Mouse (Mus musculus) adrenal gland, postnatal 36 days (tissue): ENCODE data around the gene Thrap3. TPM values are rescaled to one million over a fixed set of nuclear protein-coding genes. Genes with fewer than 3 reads are reported as not detected.

Source experiments
- DNase-seq, 2 experiments: peaks; one replicate each; pipeline ENCODE4 v3.0.0; 2021; ENCODE audit warnings: mixed read lengths in 1 of 2
- total RNA-seq, 2 experiments: library from RNA; stranded (reverse); gene quantifications; 2 replicates each; pipeline ENCODE4 v1.2.3; 2021

Gene Thrap3
- total RNA-seq, 2 experiments from 2014 or later = 186 to 192 TPM

DNA sequence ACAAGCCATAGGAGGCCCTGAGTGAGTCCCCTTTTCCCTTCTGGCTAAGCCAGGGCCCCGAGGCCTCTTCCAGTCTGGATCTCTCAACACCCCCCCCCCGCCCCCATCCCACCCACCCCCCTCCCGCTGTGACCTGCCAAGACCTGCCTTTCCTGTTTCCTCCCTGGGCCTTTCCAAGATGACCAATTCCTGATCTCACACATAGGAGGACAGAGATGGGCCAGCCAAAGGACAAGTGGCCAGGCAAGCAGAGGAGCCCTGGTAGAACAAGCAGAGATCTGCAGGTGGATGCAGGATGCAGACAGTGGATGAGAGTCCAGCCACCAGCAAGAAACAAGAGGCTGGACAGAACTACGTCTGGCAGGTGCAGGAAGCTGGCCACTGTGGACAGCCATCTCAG lies 57.2 kb downstream of the Thrap3 start:
- no peak for DNase-seq

DNA sequence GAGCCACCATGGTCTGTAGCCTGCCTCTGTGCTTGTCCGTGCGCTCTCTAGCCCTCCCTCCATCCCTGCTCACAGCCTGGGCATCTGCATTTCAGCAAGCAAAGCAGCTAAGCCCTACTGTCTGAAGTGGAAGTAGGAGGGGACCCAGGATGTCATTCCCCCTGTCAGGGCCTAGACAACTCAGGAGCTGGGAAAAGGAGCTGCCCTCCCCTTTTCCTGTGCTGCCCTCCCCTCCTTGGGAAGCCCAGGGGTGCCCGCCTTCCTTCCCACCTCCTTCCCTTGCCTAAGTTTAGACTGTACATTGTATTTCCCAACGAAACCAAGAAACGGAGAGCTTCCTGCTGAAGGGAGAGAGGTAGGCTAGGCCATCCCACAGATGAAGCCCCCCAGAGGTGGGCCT lies 61.5 kb downstream of the Thrap3 start:
- peak in 1 of 2 experiments; percentile 57 for DNase-seq

DNA sequence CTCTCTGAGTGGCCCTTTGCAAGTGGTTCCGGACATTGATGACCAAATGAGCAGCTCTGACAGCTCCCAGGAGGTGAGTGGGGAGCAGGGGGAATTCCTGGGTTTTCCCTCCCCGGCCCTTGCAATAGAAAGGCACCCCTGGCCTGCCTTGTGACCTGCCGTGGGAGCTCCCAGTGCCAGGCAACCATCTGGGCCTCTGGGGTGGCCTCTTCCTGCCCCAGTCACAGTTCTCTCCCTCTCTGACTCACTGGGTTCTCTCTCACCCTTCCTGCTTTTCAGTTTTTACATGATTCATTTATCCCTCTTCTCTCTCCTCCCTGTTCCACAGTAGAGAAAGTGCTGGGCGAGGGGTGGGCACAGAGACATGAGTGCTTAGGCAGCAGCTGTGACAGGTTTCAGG lies 64.8 kb downstream of the Thrap3 start:
- no peak for DNase-seq

DNA sequence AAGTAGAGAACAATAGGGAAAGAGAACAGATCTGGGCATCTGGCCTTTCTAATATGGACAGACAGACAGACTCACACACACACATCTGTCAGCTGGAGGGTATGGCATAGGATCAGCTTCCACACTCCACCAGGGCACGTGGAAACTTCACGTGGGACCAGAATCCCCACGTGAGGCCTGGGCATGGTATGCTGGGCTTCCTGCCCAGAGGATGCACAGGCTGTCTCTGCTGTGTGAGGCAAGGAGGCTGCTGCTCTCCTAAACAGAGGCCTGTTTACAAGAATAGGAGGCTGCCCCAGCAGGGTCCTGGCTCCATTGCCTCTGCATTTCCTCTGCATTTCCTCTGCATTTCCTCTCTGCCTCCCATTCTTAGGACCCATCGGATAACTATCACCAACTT lies 67.9 kb downstream of the Thrap3 start:
- DNase-seq = no peak

DNA sequence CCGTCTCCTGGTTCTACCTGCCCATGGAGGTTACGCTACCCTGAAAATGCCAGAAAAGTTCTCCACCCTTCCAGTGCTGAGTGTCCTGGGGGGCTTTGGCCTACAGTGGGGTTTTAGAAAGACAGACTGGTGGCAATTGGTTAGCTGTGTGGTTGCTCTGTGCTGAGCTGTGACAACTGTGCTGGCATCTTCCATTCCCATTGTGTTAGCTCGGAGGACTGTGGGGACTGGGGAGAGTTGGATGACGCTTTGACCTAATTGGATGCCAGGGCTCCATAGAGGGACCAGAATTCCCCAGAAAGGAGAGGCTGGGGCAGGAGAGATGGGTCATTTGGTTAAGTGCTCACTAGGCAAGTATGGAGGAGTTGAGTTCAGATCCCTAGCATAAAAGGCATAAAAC lies 68.3 kb downstream of the Thrap3 start:
- DNase-seq = no peak

DNA sequence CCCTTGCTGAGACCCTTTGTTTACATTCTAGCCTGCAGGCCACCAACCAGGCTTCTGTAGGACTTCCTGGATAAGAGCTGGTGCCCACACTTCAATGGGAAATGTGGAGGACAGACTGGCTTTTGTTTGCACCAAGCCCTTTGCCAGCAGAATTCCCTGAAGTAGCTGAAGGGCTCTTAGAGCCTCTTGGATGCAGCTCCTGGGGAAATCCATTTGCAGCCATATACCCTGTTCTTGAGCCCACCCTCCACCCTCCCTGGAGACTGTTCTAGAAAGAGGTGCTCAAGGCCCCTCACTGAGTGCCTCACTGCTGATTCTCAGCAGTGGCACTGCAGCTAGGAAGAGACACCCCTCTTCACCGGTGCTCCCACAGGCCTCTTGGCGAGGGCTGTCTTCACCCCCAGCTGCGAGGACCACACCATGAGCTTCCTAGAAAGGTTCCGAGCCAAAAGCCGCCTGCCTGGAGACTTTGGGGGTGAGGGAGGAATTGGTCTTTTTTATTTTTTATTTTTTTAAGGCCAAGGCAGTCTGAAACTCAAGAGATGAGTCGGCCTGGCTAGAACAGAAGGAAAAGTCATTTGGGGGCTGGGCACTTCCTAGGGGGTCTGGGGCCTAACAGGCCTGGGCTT lies 69.8 kb downstream of the Thrap3 start:
- DNase-seq = no peak

DNA sequence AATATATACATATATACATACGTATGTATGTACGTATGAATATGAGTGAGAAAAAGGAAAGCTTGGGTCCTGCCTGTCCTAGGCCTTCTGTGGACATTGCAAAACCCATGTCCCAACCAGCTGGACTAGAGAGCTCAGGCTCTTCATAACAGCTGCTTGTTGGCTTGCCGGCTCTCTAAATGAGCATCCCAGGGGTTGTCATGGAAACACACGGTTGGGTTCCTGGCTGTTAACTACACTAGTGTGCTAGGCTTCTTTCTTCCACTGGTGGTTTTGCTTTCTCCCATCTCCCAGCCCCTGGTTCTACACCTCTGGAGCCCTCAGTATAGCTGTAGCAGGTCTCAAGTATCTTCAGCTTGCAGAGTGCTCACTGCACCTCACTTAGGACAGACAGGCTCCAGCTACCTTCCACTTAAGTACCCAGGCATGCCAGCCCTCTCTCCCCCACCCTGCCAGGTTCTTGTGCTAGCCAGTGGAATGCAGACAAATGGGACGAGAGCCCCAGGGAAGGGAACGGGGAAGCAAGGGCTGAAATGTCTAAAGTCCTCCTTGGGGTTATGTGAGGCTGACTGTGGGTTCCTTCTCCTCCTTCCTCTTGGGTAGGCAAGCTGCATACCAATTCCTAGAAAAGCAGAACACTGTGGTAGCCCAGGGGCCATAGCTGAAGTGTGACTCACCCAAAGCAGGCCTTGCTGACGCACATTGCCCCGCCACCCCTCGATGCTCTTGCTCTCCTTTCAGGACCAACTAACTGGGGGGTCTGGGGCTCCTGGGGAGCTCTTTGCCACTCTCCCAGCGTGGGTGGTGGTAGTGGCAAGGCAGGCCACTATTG lies 71.1 kb downstream of the Thrap3 start:
- peak; percentile 73 to 77 for DNase-seq

DNA sequence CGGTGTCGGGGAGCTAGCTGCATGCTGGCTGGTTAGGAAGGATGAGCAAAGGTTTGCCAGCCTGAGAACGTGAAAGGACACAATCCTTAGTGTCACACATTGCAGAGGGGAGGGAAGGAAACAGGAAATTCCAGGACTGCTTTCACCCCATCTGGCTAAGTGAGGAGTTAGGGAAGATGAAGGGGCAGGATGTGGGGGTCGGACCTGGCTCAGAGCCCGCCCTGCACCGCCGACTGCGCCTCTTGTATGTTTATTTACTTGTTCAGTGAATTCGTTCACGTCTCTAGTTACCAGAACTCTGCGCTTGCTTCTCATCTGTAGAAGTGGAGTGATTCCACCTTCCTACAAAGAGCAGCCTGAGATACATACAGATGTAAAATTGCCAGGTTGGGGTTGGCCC lies 72.1 kb downstream of the Thrap3 start:
- no peak for DNase-seq

DNA sequence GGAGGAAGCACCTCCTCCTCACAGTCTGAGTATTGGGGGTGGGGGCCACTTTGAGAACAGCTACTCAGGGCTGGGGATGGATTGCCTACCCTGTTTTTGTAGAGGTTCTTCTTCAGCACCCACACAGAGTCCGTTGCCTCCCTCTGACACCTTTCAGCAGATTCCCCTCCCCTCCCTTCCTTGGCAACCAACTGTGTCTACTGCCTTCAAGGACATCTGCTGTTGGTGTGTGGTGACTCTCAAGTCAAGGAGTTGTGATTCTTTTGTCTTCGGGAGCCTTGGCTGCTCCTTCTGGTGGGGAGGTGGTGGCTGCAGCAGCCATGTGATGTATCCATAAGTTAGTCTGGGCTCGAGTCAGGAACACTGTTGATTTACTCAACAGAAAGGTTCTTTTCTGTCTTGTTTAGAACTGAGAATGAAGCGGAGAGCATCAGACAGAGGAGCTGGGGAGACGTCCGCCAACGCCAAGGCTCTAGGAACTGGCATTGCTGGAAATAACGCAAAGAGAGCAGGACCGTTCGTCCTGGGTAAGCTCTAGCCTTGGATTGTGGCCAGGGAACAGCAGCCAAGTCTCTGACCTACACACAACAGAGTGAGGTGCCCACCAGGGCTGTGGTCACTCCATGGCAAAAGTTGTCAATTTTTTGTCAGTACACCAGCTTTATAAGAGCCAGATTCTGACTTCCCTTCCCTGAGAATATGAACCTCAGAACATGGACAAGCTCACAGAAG lies 79.1 kb downstream of the Thrap3 start:
- DNase-seq = peak; percentile 49 to 60

DNA sequence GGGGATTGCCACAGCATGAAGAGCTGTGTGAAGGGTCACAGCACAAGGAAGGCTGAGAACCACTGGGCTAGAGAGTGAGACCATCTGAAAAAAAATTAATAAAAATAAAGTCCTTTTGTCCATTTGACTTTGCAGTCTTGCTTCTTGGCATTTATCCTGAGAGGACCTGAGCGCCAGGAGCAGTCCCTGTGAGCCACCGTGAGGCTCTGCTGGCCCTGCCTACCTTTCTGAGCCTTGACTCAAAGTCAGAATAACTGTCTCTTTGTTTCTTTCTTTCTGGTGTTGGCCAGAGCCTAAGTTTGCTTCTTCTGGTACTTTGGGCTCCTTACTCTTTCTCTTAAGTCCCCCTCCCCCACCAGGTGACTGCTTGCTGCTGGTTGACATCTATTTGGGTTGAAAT lies 82.1 kb downstream of the Thrap3 start:
- no peak for DNase-seq

DNA sequence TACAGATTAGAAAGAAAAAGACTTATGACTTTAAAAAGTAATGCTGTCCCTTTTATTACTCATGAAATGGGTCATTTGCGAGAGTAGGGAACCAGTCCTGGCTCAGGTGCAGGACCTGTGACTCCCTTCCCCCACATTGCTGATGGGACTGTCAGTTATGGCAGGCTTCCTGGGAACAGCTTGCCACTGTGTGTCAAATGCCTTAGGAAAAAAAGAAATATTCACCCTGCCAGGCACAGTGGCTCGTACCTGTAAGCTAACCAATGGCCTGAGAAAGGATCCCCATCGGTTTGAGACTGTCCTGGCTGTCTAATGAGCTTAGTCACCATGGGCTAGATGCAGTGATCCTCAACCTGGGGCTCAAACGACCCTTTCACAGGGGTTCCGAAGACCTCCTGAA lies 82.5 kb downstream of the Thrap3 start:
- no peak for DNase-seq

DNA sequence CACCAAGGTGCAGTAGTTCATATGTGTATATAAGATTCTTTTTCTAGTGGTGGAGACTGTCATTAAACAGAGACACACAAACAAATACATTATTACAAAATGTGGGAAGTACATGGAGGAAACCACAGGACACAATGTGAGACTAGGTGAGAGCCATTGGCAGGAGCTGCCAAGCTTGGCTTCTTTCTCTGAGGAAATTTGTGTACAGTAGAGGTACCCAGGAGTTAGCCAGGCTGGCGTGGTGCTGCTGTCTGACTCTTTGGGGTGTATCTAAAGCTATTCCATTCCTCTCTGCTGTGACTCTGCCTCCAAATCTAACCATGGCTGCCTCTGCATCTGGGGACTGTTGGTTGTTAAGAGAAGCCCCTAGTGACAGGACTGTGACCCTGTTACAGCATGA lies 83.5 kb downstream of the Thrap3 start:
- DNase-seq = no peak

DNA sequence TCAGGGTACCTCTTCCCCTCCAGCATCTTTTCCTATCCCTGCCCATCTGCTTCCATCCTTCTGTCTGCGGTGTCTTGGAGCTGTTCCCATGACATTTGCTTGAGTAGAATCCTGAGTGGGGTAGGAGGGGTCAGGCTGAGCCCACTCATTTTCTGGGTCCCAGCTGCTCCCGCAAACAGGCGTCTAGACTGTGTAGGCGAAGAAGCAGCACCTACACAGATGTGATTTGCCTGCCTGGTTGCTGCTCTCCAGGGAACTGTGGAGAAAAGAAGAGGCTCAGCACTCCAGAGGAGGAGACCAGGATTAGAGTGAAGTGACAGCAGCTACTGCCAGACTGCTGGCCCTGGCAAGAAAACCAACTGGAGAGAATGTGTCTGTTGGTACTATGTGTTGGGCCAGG lies 83.9 kb downstream of the Thrap3 start:
- DNase-seq = no peak

DNA sequence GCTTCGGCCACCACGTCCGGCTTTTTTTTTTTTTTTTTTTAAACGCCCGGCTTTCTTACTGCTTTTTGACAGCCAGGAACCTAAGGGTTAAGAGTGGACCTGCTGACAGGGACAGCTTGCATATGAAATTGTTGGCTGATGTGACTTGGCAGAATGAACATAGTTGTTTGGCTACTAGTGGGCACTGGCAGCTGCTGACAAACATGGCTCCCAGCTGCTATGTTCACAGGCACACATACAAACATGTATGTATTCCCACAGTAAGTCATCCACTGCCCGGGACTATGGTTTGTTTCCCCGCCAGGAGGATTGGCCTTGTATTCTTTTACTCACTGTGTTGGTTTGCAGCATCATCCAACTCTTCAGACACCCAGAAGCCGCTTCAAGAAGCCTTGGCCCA lies 85.4 kb downstream of the Thrap3 start:
- DNase-seq = no peak

DNA sequence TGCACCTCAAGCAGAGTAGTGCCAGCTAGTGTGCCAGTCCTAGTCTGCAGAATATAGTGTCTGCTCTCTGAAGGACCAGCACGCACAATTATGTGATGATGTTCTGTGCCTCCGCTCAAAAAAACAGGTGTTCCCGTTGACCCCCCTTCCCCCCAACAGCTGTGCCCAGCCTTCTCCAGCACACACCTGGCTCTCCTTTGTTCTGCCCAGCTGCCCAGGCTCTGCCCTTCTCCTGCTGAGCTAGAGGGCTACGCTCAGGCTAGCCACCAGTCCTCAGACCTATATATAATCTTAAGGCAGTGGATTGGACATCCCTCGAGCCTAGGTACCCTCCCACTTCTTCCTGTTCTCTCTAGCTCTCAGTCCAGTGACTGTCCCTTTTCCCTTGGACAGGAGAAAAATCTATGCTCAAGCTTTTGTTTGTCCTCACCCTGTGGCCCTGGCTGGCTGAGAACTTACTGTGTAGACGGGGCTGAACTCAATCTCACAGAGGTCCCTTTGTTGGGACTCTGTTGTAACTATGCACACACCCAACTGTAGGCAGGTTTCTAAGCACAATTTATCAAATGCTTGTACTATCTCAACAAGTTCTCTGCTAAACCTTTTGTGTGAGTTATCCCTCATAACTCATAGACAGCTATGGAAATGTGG lies 86.6 kb downstream of the Thrap3 start:
- DNase-seq = no peak

DNA sequence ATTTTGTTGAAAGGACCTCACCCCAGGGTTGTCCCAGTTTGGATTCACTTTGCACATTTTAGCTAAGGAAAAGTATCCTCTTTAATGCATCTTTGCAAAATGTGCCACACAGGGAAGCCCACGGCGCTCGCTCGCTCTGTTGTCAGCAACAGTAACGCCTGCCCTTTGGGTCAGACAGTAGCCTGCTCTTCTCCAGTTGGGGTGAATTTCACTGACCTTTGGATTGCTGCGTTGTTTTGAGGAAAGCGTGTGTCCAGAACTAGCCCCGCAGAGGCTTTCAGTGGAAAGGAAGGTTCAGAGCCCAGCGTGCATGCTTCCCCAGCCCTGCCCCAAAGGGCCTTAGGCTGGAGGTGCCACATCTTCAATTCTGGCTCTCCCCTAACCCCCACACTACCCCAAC lies 87.1 kb downstream of the Thrap3 start:
- DNase-seq = no peak

Other genes starting within 250 kb of the Thrap3 start
- gene Csf3r, start 178.2 kb downstream of the Thrap3 start, total RNA-seq = 1 to 10 TPM; 1.1 to 2.2 TPM
- gene Mrps15, start 155.8 kb downstream of the Thrap3 start, total RNA-seq = 10 to 100 TPM; 76.6 to 90.3 TPM
- gene Oscp1, start 144.2 kb downstream of the Thrap3 start, total RNA-seq = 10 to 100 TPM in 1 of 2 experiments, 1 to 10 TPM in 1; 9.7 to 15.2 TPM
- gene Lsm10, start 106.1 kb downstream of the Thrap3 start, total RNA-seq = 10 to 100 TPM; 21.8 to 40.1 TPM
- 10 to 100 TPM; 52.4 to 63.1 TPM for gene Stk40, start 98.8 kb downstream of the Thrap3 start, total RNA-seq
- 10 to 100 TPM; 24.1 to 29.0 TPM for gene Eva1b, start 55.0 kb downstream of the Thrap3 start, total RNA-seq
- gene Sh3d21, start 39.3 kb downstream of the Thrap3 start, total RNA-seq = 1 to 10 TPM; 2.9 to 3.8 TPM
- gene Map7d1, start 53.6 kb upstream of the Thrap3 start, total RNA-seq = 10 to 100 TPM; 47.7 to 84.9 TPM
- gene Trappc3, start 59.6 kb upstream of the Thrap3 start, total RNA-seq = 10 to 100 TPM; 88.7 to 96.5 TPM
- gene Col8a2, start 84.0 kb upstream of the Thrap3 start, total RNA-seq = 1 to 10 TPM; 3.0 to 3.2 TPM
- gene Adprhl2, start 118.9 kb upstream of the Thrap3 start, total RNA-seq = 10 to 100 TPM; 31.2 to 34.2 TPM
- gene Tekt2, start 122.9 kb upstream of the Thrap3 start, total RNA-seq = 1 to 10 TPM; 1.4 TPM
- 10 to 100 TPM; 18.4 to 30.4 TPM for gene Ago3, start 226.8 kb upstream of the Thrap3 start, total RNA-seq